Mouse (Mus musculus) heart, adult 18-20 months (tissue): Measurements from ENCODE around the gene Wdr66. TPM values are rescaled to one million over a fixed set of nuclear protein-coding genes. Genes with fewer than 3 reads are reported as not detected.
A peak's percentile ranks its signal among the peaks of the same experiment; 100 is the strongest.

Experiments used
- DNase-seq, 2 experiments: peaks; one replicate each; pipeline ENCODE4 v3.0.0; 2021 to 2022; ENCODE audit warnings: mixed read lengths in 1 of 2
- total RNA-seq, 2 experiments: library from RNA; stranded (reverse); gene quantifications; 2 replicates each; pipeline ENCODE4 v1.2.3; 2021

Gene Wdr66
- total RNA-seq, 2 experiments from 2014 or later, result 0.62 to 0.94 TPM

DNA sequence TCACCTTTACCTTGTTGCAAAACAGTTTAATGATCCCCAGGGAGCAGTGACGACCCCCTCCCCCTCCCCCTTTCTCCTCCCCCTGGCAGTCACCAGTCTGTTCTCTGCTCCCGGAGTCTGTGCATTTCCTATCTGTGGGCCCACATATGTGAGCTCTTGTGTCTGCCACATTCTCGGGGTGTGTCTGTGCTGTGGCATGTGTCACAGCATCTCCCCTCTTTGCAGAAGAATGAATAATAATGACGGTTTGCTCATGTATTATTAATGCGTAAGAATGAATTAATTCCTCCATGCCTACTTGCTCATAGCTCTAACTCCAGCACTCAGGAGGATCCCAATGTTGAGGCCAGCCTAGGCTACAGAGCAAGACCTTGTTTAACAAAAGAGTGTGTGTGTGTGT is 21.0 kb downstream of the Wdr66 start:
- no peak for DNase-seq

DNA sequence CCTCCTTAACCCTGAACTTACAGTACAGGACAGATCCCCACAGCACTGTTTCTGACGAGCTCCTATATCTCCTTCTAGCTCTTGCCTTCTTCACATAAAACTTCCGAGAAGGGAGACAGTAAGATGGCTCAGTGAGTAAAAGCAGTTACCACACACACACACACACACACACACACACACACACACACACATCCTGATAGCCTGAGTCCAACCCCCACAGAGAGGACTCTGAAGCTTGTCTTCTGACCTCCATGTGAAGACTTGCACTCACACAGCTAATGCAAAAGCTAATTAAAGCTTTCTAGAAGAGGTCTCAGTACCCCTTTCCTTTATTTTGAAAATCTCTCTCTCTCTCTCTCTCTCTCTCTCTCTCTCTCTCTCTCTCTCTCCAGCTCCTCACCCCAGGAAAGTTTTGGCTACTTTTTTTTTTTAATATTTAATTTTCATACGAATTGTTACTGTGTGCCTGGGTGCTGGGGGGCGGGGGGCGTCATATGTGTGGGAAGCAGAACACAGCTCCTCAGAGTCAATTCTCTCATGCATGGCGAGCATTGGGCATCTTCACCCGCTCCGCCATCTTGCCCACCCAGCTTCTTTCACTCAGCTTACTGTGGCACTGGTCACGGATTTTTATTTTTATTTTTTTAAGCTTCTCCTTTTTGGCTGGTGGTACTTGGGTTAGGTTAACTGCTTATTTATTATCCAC is 24.9 kb downstream of the Wdr66 start:
- DNase-seq, result no peak

DNA sequence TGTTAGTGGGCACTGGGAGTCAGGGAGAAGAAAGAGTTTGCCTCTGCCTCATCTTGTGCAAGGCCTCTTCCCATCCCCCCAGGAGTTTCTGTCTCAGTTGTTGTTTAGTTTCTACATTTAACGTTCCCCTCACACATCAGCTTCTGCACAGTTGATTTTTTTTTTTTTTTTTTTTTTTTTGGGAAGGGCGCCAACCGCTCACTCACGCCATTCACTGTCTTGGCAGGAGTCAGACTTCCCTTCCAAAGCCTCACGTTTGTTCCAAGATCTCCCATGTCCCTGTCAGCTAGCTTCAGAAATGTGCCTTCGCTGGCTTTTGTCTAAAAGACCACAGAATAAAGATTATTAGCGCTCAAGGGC is 25.4 kb downstream of the Wdr66 start:
- DNase-seq, result peak in 1 of 2 experiments; percentile 11

DNA sequence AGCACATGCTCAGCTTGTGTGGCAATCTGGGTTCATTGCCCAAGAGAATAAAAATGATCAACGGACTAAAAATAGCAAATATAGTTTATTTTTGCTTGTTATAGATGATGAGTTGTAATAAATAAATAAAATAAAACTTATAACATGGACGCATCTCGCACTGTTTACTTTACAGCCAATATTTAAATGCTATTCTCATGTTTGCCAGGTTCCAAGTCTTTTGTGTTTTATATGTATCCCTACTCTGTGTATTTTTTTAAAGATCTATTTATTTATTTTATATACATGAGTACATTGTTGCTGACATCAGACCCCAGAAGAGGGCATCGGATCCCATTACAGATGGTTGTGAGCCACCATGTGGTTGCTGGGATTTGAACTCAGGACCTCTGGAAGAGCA is 25.8 kb downstream of the Wdr66 start:
- DNase-seq, result no peak

DNA sequence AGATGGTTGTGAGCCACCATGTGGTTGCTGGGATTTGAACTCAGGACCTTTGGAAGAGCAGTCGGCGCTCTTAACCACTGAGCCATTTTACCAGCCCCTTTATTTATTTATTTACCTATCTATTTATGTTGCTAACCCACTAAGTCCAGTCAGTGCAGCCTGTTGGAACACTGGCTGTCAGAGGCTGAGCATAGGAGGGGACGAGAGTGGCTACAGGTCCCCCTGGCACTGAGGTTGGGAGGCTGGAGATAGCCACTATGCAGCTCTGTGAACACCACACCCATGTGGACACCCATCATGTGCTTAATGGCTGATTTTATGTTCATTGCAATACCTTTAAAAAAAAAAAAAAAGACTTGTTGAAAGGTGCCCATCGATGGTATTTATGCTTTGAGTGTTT is 27.3 kb downstream of the Wdr66 start:
- DNase-seq, result no peak

DNA sequence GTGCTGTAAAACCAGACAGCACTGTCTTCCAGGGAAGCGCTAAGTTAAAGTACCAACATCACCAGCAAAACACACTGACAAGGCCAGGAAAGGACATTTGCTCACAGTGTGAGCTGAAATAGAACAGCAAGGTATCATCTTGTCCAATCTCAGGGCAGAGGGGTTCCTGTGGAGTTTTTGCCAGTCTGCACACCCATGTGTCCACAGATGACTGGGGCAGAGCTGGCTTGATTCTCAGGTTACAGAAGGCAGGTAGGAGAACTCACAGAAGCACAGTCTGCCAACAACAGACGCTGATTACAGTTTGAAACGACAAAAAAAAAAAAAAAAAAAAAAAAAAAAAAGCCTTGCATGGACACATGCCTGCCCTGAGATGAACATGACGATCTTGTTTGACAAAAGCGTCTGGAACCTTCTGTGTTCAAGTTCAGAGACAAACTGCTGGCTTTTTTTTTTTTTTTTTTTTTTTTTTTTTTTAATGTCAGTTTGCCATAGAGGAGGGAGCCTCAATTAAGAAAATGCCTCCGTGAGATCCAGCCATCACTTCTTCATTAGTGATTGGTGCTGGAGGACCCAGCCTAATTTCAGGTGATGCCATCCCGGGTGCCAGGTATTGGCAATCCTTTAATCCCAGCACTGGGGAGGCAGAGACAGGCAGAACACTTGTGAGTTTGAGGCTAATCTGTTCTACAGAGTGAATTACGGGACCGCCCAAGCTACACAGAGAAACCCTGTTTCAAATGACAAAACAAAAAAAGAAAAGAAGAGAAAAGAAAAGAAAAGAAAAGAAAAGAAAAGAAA is 29.6 kb downstream of the Wdr66 start:
- no peak for DNase-seq

DNA sequence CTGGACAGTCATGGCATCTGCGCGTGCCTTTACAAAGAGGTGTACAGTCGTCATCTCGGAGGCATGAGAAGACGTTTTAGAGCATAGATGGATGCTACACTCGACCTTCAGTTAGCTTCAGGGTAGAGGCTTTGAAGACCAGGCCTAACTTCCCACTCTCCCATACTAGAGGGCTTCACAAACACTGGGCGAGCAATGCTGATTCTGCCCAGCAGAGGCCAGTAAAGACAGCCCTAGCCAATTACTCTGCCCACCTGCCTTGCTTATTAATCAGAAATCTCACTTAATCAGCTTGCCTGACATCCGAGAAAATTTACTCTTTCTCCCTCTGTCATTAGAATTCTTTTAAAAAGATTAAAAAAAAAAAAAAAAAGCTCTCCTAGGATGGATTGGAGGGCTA is 33.3 kb downstream of the Wdr66 start:
- peak; percentile 10 to 53 for DNase-seq

DNA sequence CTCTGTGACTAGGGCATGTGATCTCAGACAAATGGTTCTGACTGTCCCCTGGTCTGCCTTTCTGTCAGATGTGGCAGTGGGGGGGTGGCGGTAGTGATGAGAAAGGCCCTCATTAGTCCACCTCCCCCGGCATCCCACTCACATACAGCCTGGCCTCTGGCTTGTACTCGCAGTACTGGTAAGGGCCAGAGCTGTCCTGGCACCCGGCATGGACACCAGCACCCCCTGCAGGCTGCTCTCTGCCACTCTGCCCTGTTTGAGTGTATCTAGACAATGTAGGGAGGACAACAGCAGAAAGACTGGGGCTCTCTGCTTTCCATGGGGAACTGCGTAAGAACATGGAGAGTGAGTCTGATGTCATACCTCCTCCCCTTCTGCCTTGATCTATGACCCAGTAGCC is 36.2 kb downstream of the Wdr66 start:
- DNase-seq, result no peak

DNA sequence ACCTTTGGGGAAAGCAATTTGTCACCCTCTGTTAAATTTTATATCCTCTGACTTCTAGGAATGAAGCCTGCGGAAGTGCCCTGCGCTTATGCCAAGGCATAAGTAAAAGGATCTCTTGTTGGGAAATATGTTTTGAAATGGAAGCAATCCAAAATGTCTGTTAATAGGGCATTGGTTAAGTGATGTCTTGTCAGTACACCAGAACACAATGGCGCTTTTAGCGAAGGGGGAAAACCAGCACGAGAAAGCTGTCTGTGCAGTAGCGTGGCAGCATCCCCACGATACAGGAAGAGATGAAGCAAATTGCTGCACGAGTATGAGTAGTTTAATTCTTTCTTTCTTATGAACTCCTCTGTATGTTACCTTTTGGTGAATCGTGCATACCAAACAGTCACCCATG is 42.8 kb downstream of the Wdr66 start:
- no peak for DNase-seq

DNA sequence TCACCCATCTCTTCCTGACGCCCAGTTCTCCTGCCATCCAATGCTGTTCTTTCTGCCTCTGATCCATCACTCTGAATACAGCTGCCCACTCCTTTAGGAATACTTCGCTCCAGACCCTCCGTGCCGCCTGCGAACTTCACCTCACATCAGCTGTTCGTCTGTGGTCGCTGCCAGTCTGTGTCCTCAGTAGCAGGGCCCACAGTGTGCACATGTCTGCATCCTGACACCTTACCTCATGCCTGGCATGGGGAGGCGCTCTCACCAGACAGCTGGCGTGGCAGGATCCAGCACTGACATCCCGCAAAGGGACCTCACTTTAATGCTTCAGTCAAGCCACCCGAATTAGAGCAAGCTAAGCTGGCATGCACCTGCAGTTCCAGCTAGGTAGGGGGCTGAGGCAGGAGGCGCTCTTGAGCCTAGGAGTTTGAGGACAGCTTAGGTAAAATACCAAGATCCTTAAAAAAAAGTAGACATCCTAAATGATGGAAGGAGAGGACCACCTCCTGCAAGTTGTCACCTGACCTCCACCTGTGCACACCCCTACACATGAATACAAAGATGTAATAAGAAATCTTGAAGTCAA is 44.4 kb downstream of the Wdr66 start:
- no peak for DNase-seq

DNA sequence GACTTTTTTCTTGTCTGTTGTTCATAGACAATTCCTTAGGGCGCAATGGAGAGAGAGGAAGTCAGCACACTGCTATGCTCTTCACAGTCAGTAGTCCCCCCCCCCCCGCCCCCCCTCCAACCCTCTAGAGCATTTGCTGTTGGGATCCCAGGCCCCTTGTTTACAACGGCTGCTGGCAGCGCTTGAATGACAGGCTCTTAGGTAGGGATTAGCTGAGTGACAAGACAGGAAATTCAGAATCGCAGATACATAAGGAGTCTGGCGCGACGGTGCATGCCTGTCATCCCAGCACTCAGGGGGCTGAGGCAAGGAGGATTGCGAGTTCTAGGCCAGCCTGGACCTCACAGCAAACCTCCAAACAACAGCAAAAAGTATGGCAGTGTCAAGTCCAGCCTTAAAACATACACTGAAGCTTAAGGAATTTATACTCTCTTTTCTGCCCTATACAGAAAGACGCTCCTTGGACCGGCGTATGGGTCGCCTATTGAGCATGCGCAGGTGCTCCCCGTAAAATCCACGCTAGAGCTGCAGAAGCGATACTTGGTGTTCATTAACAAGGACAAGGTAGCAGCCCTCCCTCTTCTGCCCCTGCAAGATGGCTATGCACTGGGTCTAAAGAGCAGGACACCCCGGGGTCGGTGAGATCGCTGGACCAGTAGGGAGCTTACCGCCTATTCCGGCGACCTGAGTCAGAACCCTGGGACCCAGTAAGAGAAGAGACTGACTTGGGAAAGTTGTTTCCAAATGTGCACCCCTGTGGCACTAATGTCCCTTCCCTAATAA is 45.3 kb downstream of the Wdr66 start:
- DNase-seq, result no peak

DNA sequence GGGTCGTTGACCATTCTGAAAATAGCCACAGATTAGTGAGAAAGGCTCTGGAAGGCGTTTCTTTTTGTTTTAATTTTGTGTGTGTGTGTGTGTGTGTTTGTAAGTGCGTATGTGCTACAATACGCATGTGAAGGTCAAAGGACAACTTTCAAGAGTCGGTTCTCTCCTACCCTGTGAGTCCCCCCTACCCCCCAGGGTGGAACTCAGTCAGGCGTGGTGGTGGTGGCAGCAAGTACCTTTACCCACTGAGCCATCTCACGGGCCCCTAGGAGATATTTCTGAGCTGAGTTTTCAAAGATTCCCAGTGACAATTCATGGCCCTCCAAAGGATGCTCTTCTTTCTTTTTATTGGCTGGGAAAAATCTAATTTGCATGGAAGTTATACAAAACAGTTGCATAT is 45.9 kb downstream of the Wdr66 start:
- DNase-seq, result no peak

DNA sequence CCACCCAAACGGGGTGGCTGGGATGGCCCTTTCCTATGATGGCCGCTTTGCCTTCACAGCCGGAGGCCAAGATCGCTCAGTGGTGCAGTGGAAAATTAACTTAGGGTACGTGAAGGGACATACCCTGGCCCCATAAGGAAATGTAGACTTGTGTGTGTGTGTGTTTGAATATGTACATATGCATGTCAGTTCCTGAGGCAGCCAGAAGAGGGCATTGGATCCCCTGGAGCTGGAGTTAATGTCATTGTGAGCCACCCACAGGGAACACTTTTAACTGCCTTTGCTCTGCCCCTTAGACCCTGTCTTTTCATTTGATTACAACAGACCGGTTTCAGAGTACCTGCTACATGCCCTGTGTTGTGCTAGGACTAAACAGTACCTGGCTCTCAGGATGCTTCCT is 46.6 kb downstream of the Wdr66 start:
- no peak for DNase-seq

DNA sequence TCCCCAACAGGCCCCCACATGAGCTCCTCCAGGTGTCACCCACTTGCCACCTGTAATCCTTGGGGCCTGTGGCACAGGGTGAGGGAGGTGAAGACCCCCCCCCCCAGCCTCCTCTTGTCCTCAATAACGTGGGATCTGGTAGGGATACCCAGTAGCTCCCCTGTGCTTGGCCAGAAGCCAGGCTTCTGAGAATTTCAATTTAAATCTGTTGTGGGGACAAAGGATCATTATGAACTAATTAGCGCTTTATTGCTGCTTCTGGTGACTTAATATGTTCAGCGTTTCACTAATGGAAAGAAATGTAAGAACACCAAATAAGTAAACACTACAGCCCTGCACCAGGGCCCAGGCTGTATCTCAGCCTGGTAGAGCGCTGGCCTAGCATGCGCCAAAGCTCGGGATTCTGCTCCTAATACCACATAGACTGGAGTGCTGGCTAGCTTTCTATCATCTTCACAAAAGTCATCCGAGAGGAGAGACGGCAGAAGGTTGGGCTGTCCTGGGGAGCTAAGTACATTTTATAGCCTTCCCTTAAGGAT is 48.7 kb downstream of the Wdr66 start:
- DNase-seq, result no peak

DNA sequence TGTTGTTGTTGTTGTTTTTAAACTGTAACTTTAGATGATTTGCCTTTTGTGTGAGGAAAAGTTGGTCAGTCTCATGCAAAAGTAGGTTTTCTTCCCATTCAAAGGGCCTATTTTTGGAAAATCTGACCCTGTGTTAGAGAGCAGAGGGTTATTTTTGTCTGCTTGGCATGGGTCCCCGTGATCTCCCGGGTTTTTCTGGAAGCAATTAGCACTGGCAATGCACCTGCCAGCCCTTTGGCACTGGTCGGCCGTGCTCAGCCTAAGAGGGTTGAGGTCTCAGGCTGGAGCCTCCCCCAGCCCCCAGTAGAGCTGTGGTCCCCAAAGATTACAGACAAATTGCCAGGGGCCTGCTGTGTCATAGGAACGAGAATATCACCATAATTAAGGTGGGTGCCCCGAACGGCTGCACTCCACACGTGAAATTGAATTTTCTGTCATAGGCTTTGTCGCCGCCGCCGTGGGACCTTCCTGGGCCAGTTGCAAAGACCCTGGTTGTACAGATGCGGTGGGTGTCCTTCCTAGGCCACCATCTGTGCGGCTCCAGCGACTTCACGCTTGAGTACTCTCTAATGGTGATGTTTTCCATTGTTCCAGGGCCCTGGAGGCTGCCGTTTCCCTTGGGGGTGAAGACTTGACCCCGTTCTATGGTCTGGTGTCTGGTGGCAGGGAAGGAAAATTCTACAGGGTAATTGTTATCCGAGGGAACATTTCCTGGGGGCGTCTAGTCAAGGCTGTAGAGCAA is 50.0 kb downstream of the Wdr66 start:
- peak; percentile 65 to 70 for DNase-seq

DNA sequence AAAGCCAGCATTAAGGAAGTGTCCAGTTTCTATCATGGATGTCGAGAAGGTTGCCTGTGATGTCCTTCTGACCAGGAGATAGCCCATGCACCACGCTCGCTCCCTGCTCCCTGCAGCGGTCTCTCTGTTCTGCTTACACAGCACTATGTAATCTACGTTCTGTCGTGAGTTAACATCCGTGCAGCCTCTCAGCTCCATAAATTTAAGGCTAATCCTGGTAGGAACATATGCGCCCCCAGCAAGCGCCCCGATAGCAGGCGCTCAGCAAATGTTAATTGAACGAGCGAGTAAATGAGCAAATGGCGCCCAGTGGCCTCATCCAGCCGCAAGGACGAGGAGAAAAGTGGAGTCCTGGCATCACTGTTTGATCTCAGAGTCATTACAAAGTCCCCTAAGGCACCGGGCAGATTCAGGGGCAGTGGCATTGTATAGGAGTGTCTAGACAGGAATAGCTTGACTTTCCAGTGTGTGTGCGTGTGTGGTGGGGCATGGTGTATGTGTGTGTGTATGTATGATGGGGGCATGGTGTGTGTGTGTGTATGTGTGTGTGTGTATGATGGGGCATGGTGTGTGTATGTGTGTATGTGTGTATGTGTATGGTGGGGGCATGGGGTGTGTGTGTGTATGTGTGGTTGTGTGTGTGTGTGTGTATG is 55.9 kb downstream of the Wdr66 start:
- DNase-seq, result no peak

DNA sequence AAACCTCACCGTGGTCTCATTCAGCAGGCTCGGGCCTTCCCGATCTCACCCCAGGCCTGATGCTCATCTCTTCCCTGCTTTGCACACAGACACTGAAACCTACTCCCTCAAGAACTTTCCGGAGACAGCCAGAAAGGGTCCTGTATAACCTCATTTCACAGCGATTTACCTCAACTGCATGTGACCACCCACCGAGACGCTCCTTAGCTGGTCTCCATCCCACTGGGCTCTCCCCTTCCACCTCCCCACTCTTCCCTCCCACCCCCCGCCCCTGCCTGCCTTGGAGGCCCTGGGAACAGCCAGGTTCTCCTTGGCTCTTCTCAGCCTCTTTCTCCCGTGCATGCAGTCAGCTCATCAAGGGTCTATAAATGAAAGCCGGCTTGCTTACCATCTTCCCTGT is 57.9 kb downstream of the Wdr66 start:
- DNase-seq, result no peak

DNA sequence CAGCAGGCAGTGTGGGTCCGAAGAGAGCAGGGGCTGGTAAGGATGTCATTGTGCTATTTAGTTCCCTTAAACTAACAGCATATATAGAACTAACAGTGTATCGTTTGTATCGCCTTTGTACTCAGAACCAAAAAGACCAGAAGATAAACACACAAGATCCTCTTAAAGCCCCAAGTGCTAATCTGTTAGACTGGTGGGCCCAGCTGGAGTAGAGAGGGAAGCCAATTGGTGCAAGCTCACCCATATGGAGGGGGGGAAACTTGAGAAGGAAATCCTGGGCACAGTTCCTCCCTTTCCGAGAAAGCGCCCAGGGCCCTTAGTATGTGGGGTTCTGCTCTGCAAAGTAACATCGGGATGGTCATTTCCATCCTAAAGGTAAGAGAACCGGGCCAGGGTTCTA is 58.3 kb downstream of the Wdr66 start:
- no peak for DNase-seq

DNA sequence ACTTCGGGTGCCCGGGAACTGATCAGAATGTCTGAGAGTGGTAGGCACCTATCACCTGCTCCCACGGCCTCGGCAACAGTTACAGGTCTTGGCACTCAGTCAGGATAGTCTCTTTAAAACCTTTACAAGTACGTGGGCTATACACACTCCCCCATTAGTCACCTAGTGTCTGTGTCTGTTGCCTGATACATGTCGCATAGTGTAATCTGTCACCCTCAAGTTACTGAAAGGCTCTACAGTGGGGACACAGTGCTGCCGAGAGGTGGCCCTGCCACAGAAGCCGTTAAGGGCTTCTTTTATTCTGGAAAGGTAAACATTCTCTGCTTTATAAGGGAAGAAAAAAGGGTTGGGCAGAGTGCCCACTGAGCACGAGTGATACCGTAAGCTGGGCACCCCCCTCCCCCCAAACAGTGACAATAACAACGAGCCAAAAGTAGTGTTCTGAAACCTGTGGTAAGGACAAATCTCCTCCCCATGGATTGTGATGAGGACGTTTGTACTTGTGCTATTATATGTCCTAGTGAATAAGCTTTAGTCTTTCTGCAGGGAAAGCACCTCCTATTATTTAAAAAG is 61.2 kb downstream of the Wdr66 start:
- DNase-seq, result no peak

DNA sequence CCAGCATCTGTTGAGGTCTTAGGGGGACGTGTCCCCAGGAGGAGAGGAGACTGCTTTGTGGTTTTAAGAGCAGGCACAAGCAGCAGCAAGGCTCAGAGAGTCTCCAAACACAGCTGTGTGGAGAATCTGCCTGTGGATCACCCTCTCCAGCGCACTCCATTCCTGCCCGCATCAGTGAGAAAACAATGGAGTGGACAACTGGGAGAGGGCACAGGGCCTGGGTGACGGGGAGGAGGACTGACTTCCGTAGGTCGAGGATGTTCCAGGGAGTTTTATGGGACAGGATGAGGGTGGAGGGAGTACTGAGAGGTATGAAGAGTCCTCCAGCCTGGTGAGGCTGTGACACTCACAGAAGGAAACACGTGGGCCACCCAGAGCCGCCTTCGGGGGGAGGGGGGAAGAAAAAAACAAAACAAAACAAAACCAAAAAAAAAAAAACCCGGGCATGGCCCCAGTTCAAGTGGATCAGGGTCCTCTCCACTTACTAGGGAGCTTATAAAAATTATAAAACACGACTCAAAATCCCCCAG is 62.0 kb downstream of the Wdr66 start:
- DNase-seq, result no peak
